Mouse (Mus musculus) lung, adult 2 months (tissue): ENCODE results near the gene Sec61a2.

Experiments used
- CTCF ChIP-seq: fragments of 200-500 bp; IDR thresholded peaks from 2 replicates; pipeline ENCODE4 v1.5.1; 2011; ENCODE audit warnings: mild to moderate bottlenecking, low read length, control low read depth; ENCODE audit not compliant: insufficient read depth
- POLR2A ChIP-seq: fragments of 200-500 bp; IDR thresholded peaks from 2 replicates; pipeline ENCODE4 v1.6.1; 2011; ENCODE audit warnings: low read depth, mild to moderate bottlenecking, control low read depth, low read length, borderline replicate concordance; ENCODE audit errors: extremely low read depth

GRCm38 (mm10) chr2:5943071-5943470 lies 47.8 kb upstream of the Sec61a2 start:
- TF ChIP-seq CTCF (no peak), POLR2A (no peak)
